Mouse (Mus musculus) hindbrain, postnatal 0 days (tissue): ENCODE measurements around the gene Drc3. TPM values are rescaled to one million over a fixed set of nuclear protein-coding genes. Genes with fewer than 3 reads are reported as not detected.

Source experiments
- ATAC-seq: fragments of 200-750 bp; cut with Nextera tagmentation; 2 replicates; pipeline ENCODE4 v1.8.0; 2017; ENCODE audit warnings: mild to moderate bottlenecking, moderate TSS enrichment, moderate library complexity
- DNase-seq: peaks from one replicate; pipeline ENCODE4 v3.0.0-alpha.2; 2015; ENCODE audit warnings: low spot score
- H3K27ac ChIP-seq: fragments of 300-500 bp; sonication (generic); 2 replicates; pipeline ENCODE4 v1.5.1; 2014; ENCODE audit warnings: mild to moderate bottlenecking
- H3K27me3 ChIP-seq: fragments of 300-500 bp; sonication (generic); 2 replicates; pipeline ENCODE4 v1.6.1; 2014; ENCODE audit warnings: low read length, mixed read lengths; ENCODE audit not compliant: insufficient read depth
- H3K36me3 ChIP-seq: fragments of 300-500 bp; sonication (generic); 2 replicates; pipeline ENCODE4 v1.6.1; 2014; ENCODE audit warnings: low read length, mixed read lengths; ENCODE audit not compliant: insufficient read depth
- H3K4me1 ChIP-seq: fragments of 300-500 bp; sonication (generic); 2 replicates; pipeline ENCODE4 v1.6.1; 2014; ENCODE audit warnings: antibody characterized with exemption, low read length, mixed read lengths; ENCODE audit not compliant: insufficient read depth
- H3K4me2 ChIP-seq: fragments of 300-500 bp; sonication (generic); 2 replicates; pipeline ENCODE4 v1.6.1; 2014; ENCODE audit warnings: low read depth, mild to moderate bottlenecking, low read length, moderate library complexity, mixed read lengths
- H3K4me3 ChIP-seq: fragments of 300-500 bp; sonication (generic); 2 replicates; pipeline ENCODE4 v1.5.1; 2014; ENCODE audit warnings: low read length
- H3K9ac ChIP-seq: fragments of 300-500 bp; sonication (generic); replicated peaks from 2 replicates; pipeline ENCODE4 v1.6.1; 2014; ENCODE audit warnings: mild to moderate bottlenecking, low read length, moderate library complexity, mixed read lengths
- H3K9me3 ChIP-seq: fragments of 300-500 bp; sonication (generic); 2 replicates; pipeline ENCODE4 v1.6.1; 2016; ENCODE audit warnings: low read length, mixed read lengths
- CTCF ChIP-seq: IDR thresholded peaks from 2 replicates; pipeline ENCODE4 v1.5.1; 2016; ENCODE audit warnings: antibody characterized with exemption, control low read depth, low read depth
- WGBS: fragments of 180-500 bp; shearing (Covaris S2); extraction: QIAGEN DNeasy Blood & Tissue Kit; methylation state at CpG from one replicate; pipeline ENCODE4 v1.1.7; 2014; 5-methylcytosine and 5-hydroxymethylcytosine counted together
- polyA plus RNA-seq: library from polyadenylated mRNA; unstranded; fragments of >200 nt; fragmentation: Nextera tagmentation; extraction: Ambion mirVana; gene quantifications from 2 replicates; pipeline ENCODE4 v1.2.1, GENCODE M21; 2015
- total RNA-seq: library from RNA; depleted of rRNA; stranded (reverse); fragments of >200 nt; gene quantifications from 2 replicates; pipeline ENCODE4 v1.2.3, GENCODE M21; 2014

Drc3 gene
- total and polyA plus RNA-seq, 2 experiments from 2014 or later, result 6.8 to 8.4 TPM

GRCm38 (mm10) chr11:60351925-60352371, 1.2 kb upstream of the Drc3 start:
- H3K4me3 ChIP-seq, result peak overlapping the region; percentile 79
- no peaks in the 10 kb centered on the region for H3K36me3 ChIP-seq
- DNase-seq (peak; percentile 56), ATAC-seq (no peak)
- peak overlapping the region; percentile 78 for H3K4me2 ChIP-seq
- H3K9ac ChIP-seq, result peak overlapping the region; percentile 70
- peaks cover 19% of the 10 kb centered on the region for H3K4me1 ChIP-seq
- peak overlapping the region; percentile 84 for H3K27ac ChIP-seq
- peak; percentile 14 for TF ChIP-seq CTCF
- WGBS, result 14% methylated on average over 11 of the region's 11 CpGs
- H3K27me3 ChIP-seq, result no peaks in the 10 kb centered on the region
- H3K9me3 ChIP-seq, result no peaks in the 10 kb centered on the region

- Histone ChIP-seq H3K27me3 (no peaks in the 10 kb centered on the region), H3K9ac (no peak overlapping the region), H3K36me3 (no peaks in the 10 kb centered on the region), H3K27ac (no peak overlapping the region), H3K4me3 (no peak overlapping the region), H3K4me1 (peaks cover 12% of the 10 kb centered on the region), H3K9me3 (no peaks in the 10 kb centered on the region), H3K4me2 (no peak overlapping the region)
- 87% methylated on average over 2 of the region's 2 CpGs for WGBS
- DNase-seq (no peak), ATAC-seq (no peak)
- TF ChIP-seq CTCF, result no peak
Observed at GRCm38 (mm10) chr11:60355952-60356351, 2.8 kb downstream of the Drc3 start.

- TF ChIP-seq CTCF, result no peak
- DNase-seq (no peak), ATAC-seq (no peak)
- WGBS, result 63% methylated on average over 1 of the region's 1 CpGs
- no peaks in the 10 kb centered on the region for H3K36me3 ChIP-seq
- H3K9ac ChIP-seq, result no peak overlapping the region
- H3K27ac ChIP-seq, result no peak overlapping the region
- H3K4me3 ChIP-seq, result no peak overlapping the region
- no peaks in the 10 kb centered on the region for H3K9me3 ChIP-seq
- no peaks in the 10 kb centered on the region; the same call in 1 of the 2 replicates for H3K4me1 ChIP-seq
- no peaks in the 10 kb centered on the region for H3K27me3 ChIP-seq
- no peak overlapping the region for H3K4me2 ChIP-seq
Observed at GRCm38 (mm10) chr11:60357116-60357515, 4.0 kb downstream of the Drc3 start.

- Histone ChIP-seq H3K27me3 (no peaks in the 10 kb centered on the region), H3K9ac (no peak overlapping the region), H3K4me2 (no peak overlapping the region), H3K36me3 (no peaks in the 10 kb centered on the region), H3K4me3 (no peak overlapping the region), H3K9me3 (no peaks in the 10 kb centered on the region), H3K27ac (no peak overlapping the region), H3K4me1 (no peaks in the 10 kb centered on the region; the same call in 1 of the 2 replicates)
- ATAC-seq (no peak), DNase-seq (no peak)
- 71% methylated on average over 7 of the region's 7 CpGs for whole genome bisulfite sequencing
- no peak for TF ChIP-seq CTCF
Observed at GRCm38 (mm10) chr11:60358548-60358947, 5.4 kb downstream of the Drc3 start.

GRCm38 (mm10) chr11:60359138-60359537, 6.0 kb downstream of the Drc3 start:
- no peaks in the 10 kb centered on the region; the same call in 1 of the 2 replicates for H3K4me1 ChIP-seq
- no peaks in the 10 kb centered on the region for H3K9me3 ChIP-seq
- no peak overlapping the region for H3K9ac ChIP-seq
- WGBS, result 76% methylated on average over 5 of the region's 5 CpGs
- no peaks in the 10 kb centered on the region for H3K36me3 ChIP-seq
- DNase-seq, result no peak
- H3K4me3 ChIP-seq, result no peak overlapping the region
- ATAC-seq, result no peak
- TF ChIP-seq CTCF, result no peak
- H3K27me3 ChIP-seq, result no peaks in the 10 kb centered on the region
- no peak overlapping the region for H3K4me2 ChIP-seq
- no peak overlapping the region for H3K27ac ChIP-seq

- DNase-seq, result no peak
- no peak overlapping the region for H3K4me3 ChIP-seq
- no peaks in the 10 kb centered on the region for H3K27me3 ChIP-seq
- H3K27ac ChIP-seq, result no peak overlapping the region
- no peaks in the 10 kb centered on the region for H3K9me3 ChIP-seq
- 89% methylated on average over 1 of the region's 1 CpGs for WGBS
- no peaks in the 10 kb centered on the region; the same call in 1 of the 2 replicates for H3K4me1 ChIP-seq
- H3K4me2 ChIP-seq, result no peak overlapping the region
- ATAC-seq, result no peak
- H3K36me3 ChIP-seq, result no peaks in the 10 kb centered on the region
- no peak for TF ChIP-seq CTCF
- H3K9ac ChIP-seq, result no peak overlapping the region
Observed at GRCm38 (mm10) chr11:60359936-60360335, 6.8 kb downstream of the Drc3 start.

GRCm38 (mm10) chr11:60360631-60361201, 7.6 kb downstream of the Drc3 start:
- DNase-seq (no peak), ATAC-seq (no peak)
- H3K9me3 ChIP-seq, result no peaks in the 10 kb centered on the region
- 62% methylated on average over 5 of the region's 5 CpGs for WGBS
- H3K27me3 ChIP-seq, result no peaks in the 10 kb centered on the region
- H3K27ac ChIP-seq, result no peak overlapping the region
- TF ChIP-seq CTCF, result no peak
- H3K4me3 ChIP-seq, result no peak overlapping the region
- H3K4me1 ChIP-seq, result no peaks in the 10 kb centered on the region; the same call in 1 of the 2 replicates
- H3K36me3 ChIP-seq, result no peaks in the 10 kb centered on the region
- no peak overlapping the region for H3K9ac ChIP-seq
- H3K4me2 ChIP-seq, result no peak overlapping the region
